Mouse (Mus musculus) limb, embryonic 14.5 days (tissue): ENCODE data around the gene Col11a2. TPM values are rescaled to one million over a fixed set of nuclear protein-coding genes. Genes with fewer than 3 reads are reported as not detected.

Experiments used
- ATAC-seq: fragments of 200-750 bp; cut with Nextera tagmentation; 2 replicates; pipeline ENCODE4 v1.8.0; 2017; ENCODE audit warnings: low read depth, moderate number of reproducible peaks, moderate TSS enrichment; ENCODE audit not compliant: low FRiP score
- DNase-seq: peaks from one replicate; pipeline ENCODE4 v3.0.0-alpha.2; 2015; ENCODE audit warnings: low spot score
- H3K27ac ChIP-seq: fragments of 300-500 bp; sonication (generic); replicated peaks from 2 replicates; pipeline ENCODE4 v1.5.1; 2014; ENCODE audit warnings: low read depth, mild to moderate bottlenecking, low read length, moderate library complexity, mixed read lengths
- H3K27me3 ChIP-seq: fragments of 300-500 bp; sonication (generic); 2 replicates; pipeline ENCODE4 v1.6.1; 2014; ENCODE audit warnings: low read length, mixed read lengths; ENCODE audit not compliant: control insufficient read depth, insufficient read depth
- H3K36me3 ChIP-seq: fragments of 300-500 bp; sonication (generic); 2 replicates; pipeline ENCODE4 v1.6.1; 2014; ENCODE audit warnings: mild to moderate bottlenecking, low read length, moderate library complexity, mixed read lengths; ENCODE audit not compliant: control insufficient read depth, insufficient read depth
- H3K4me1 ChIP-seq: fragments of 300-500 bp; sonication (generic); 2 replicates; pipeline ENCODE4 v1.6.1; 2014; ENCODE audit warnings: antibody characterized with exemption, low read length, mixed read lengths; ENCODE audit not compliant: control insufficient read depth, insufficient read depth
- H3K4me2 ChIP-seq: fragments of 300-500 bp; sonication (generic); replicated peaks from 2 replicates; pipeline ENCODE4 v1.6.1; 2014; ENCODE audit warnings: low read depth, mild to moderate bottlenecking, low read length, moderate library complexity; ENCODE audit not compliant: severe bottlenecking
- H3K4me3 ChIP-seq: fragments of 300-500 bp; sonication (generic); replicated peaks from 2 replicates; pipeline ENCODE4 v1.5.1; 2014; ENCODE audit warnings: low read length
- H3K9ac ChIP-seq: fragments of 300-500 bp; sonication (generic); 2 replicates; pipeline ENCODE4 v1.6.1; 2014; ENCODE audit warnings: mild to moderate bottlenecking, low read depth, low read length, moderate library complexity; ENCODE audit not compliant: severe bottlenecking
- H3K9me3 ChIP-seq: fragments of 300-500 bp; sonication (generic); 2 replicates; pipeline ENCODE4 v1.6.1; 2016; ENCODE audit warnings: low read length; ENCODE audit not compliant: control insufficient read depth
- POLR2A ChIP-seq: fragments of 200-500 bp; IDR thresholded peaks from 2 replicates; pipeline ENCODE4 v1.8.0; 2012; ENCODE audit warnings: inconsistent platforms, mild to moderate bottlenecking, moderate library complexity, borderline replicate concordance; ENCODE audit not compliant: insufficient read depth, insufficient read length; ENCODE audit errors: extremely low read depth
- WGBS: fragments of 180-500 bp; shearing (Covaris S2); extraction: QIAGEN DNeasy Blood & Tissue Kit; methylation state at CpG from one replicate; pipeline ENCODE4 v1.1.7; 2014; 5-methylcytosine and 5-hydroxymethylcytosine counted together
- polyA plus RNA-seq, 2 experiments: library from polyadenylated mRNA; depleted of rRNA in 1 of 2; stranded (reverse) in 1 of 2; unstranded in 1 of 2; fragments of >200 nt; fragmentation: Nextera tagmentation in 1 of 2; extraction: Ambion mirVana in 1 of 2; gene quantifications; 2 replicates each; pipeline versions ENCODE4 v1.2.1 to v1.2.3; 2012 to 2014

The Col11a2 gene
- polyA plus RNA-seq, 2 experiments, result 72.1 to 201 TPM

- DNase-seq (no peak), ATAC-seq (no peak)
Observed at GRCm38 (mm10) chr17:34010156-34010555, 29.1 kb upstream of the Col11a2 start.

GRCm38 (mm10) chr17:34013436-34013835 is 25.8 kb upstream of the Col11a2 start:
- H3K9ac ChIP-seq, result no peak overlapping the region

More at GRCm38 (mm10) chr17:34010156-34010555, 29.1 kb upstream of the Col11a2 start:
- no peak for TF ChIP-seq POLR2A
- Histone ChIP-seq H3K4me1 (no peaks in the 10 kb centered on the region), H3K4me3 (no peak overlapping the region), H3K36me3 (no peaks in the 10 kb centered on the region), H3K9ac (no peak overlapping the region), H3K9me3 (no peaks in the 10 kb centered on the region), H3K27ac (no peak overlapping the region), H3K4me2 (no peak overlapping the region), H3K27me3 (no peaks in the 10 kb centered on the region)
- 89% methylated on average over 3 of the region's 5 CpGs for WGBS

GRCm38 (mm10) chr17:34021539-34022413 is 17.5 kb upstream of the Col11a2 start:
- Histone ChIP-seq H3K9ac (no peak overlapping the region), H3K36me3 (peaks cover 22% of the 10 kb centered on the region; the same call in 1 of the 2 replicates), H3K4me2 (no peak overlapping the region), H3K9me3 (no peaks in the 10 kb centered on the region), H3K4me3 (no peak overlapping the region), H3K27me3 (no peaks in the 10 kb centered on the region), H3K27ac (no peak overlapping the region), H3K4me1 (peaks cover 20% of the 10 kb centered on the region)
- TF ChIP-seq POLR2A, result no peak
- no peak for ATAC-seq
- 94% methylated on average over 21 of the region's 23 CpGs for WGBS
- no peak for DNase-seq

More at GRCm38 (mm10) chr17:34013436-34013835, 25.8 kb upstream of the Col11a2 start:
- H3K36me3 ChIP-seq, result no peaks in the 10 kb centered on the region
- no peak for ATAC-seq
- no peak overlapping the region for H3K27ac ChIP-seq
- H3K4me2 ChIP-seq, result no peak overlapping the region
- no peak overlapping the region for H3K4me3 ChIP-seq
- TF ChIP-seq POLR2A, result no peak
- H3K4me1 ChIP-seq, result no peaks in the 10 kb centered on the region
- no peaks in the 10 kb centered on the region for H3K27me3 ChIP-seq
- no peak for DNase-seq
- 94% methylated on average over 8 of the region's 8 CpGs for WGBS
- H3K9me3 ChIP-seq, result no peaks in the 10 kb centered on the region

- WGBS, result 86% methylated on average over 10 of the region's 14 CpGs
- no peak for ATAC-seq
- DNase-seq, result no peak
- Histone ChIP-seq H3K4me1 (peaks cover 27% of the 10 kb centered on the region), H3K9ac (no peak overlapping the region), H3K4me2 (no peak overlapping the region), H3K9me3 (no peaks in the 10 kb centered on the region), H3K36me3 (peaks cover 22% of the 10 kb centered on the region; the same call in 1 of the 2 replicates), H3K27me3 (no peaks in the 10 kb centered on the region), H3K27ac (no peak overlapping the region), H3K4me3 (no peak overlapping the region)
- no peak for TF ChIP-seq POLR2A
Observed at GRCm38 (mm10) chr17:34022414-34022783, 16.8 kb upstream of the Col11a2 start.

- TF ChIP-seq POLR2A, result no peak
- Histone ChIP-seq H3K4me3 (no peak overlapping the region), H3K9me3 (no peaks in the 10 kb centered on the region), H3K4me2 (no peak overlapping the region), H3K4me1 (peaks cover 27% of the 10 kb centered on the region), H3K27me3 (no peaks in the 10 kb centered on the region), H3K27ac (no peak overlapping the region), H3K36me3 (peaks cover 22% of the 10 kb centered on the region; the same call in 1 of the 2 replicates), H3K9ac (no peak overlapping the region)
- no peak for ATAC-seq
- 95% methylated on average over 20 of the region's 20 CpGs for WGBS
- no peak for DNase-seq
Observed at GRCm38 (mm10) chr17:34022987-34023386, 16.2 kb upstream of the Col11a2 start.
